Mouse (Mus musculus): ENCODE data around the gene Rasgrf2.

Rasgrf2 gene

DNA sequence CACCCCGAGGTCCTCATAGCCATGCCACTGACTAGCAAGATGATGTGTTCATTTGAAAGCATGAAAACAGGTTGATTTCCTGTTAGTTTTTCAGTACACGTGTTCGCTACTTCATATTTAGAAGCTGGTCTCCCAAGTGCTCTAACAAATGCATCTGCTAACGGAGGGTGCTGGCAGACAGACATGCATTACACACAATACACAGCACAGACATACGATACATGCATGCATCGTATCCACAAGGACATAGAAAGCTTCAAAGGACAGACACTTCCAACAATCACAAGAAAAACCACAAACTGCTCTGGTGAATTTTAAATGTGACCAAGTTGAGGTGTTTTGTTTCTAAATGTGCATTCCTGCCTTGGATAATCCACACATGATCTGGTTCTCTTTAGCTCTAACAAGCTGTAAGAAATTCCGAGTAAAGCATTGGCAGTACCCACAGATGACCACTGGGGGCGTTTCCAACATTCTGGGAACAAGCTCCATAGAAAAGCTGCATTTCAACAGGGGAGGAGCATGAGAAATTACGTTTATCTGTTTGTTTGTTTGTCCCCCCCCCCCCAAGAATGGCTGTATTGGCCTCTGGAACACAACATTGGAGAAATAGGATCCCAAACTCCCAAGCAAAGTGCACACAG, 249.5 kb downstream of the Rasgrf2 start:
- peak; percentile 85 to 87 for DNase-seq (ENCODE audit: low spot score in 2 of 2)

DNA sequence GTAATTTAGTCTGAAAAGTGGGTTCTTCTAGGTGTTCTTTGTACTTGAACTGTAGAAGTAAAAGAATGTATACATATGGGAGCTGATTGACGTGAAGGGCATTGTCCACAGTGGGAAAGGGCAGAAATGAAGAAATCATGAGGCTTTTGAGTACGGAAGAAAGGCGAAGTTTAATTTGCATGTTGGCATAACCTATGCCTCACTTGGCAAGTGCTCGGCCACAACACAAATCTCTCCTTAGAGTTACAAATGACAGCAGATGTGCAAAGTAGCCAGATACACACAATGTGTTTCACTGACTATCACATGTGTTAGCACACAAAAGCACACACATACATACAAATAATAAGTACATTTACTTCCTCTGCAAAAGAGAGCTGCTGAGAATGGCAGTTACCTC, 251.2 kb downstream of the Rasgrf2 start:
- no peak for DNase-seq (ENCODE audit: low spot score in 2 of 2)

DNA sequence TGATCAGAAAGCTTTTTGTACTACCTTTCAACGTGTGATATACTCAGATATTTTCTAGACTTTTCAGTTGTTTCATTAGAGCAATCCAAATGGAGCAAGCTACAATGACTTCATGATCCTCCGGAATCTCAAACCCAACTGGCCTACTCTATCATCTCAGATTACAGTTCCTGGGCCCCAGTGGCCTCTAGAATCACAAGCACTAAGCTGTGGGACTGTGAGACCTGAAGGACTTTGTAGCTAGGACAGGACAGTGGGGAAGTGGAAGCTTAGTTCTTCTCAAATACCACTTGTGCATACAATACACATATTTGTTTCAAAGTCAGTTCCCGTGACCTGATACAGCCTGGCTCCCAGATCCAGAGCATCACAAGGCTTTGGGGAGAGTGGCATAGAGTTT, 253.5 kb downstream of the Rasgrf2 start:
- DNase-seq (ENCODE audit: low spot score in 2 of 2), result no peak

DNA sequence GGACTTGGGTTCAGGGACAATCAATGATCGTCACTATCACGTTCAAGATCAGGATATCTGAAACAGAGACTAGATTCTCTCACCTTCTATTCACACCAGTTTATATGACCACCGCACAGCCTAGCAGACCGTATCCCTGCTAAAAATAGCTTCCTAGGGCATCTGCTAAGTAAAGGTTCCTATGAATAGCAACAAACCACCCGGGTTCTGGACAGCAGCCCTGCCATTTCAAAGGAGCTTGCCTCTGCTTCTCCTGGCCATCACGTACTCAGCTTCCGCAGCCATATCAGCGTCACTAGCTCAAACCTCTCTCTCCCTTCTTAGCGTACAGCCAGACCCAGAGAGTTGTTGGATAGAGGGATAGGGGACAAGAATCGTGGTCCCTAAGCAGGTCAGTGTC, 254.1 kb downstream of the Rasgrf2 start:
- no peak for DNase-seq (ENCODE audit: low spot score in 2 of 2)

DNA sequence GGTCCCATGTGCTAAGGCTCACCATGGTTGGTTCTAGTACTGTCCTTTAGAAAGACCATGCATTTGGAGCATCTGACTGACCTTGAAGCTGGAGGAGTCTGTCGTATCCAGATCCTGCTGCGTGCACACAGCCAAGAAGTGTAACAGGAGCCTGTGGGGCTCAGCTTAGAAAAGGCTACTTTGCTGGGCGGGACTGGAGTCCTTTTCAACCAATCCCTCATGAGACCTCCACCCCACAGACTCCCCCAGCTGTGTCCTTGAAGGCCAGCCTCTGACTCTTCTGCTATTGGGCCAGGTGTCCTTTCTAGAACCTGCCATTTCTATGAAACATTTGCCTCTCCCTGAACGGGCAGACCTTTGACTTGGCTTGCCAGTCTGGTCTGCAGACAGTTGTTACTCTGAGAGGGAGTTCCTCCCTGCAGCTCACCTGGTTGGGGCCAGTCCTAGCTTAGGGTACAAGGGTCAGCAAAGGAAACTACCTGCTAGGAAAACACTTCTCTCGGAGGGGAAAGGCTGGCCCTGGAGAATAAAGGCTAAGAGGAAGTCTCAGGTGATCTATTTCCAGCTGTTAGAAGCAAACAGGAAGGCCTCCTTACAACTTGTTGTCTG, 254.6 kb downstream of the Rasgrf2 start, which contains the start of gene Ckmt2:
TSS of gene Ckmt2 (minus strand) at position 145 of the 609 bp plus-strand sequence.
- DNase-seq (ENCODE audit: low spot score in 2 of 2), result no peak

DNA sequence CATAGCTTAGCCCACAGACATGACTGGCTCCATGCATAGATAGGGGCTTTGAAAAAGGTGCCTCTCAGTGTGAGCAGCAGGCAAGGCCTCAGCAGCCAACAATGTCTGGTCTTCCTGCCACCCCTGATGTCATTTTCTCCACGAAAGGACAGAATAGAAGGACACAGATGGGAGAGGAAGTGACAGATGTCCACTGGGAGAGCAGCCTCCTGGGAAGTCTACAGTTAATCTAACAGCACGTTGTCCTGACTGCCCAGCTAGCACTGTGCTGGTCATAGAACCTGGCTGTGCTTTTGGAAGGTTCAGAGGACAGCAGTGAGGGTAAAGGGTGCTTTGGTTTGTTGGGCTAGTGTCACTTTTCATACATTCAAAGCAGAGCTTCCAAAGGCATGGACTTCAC, 255.9 kb downstream of the Rasgrf2 start:
- DNase-seq (ENCODE audit: low spot score in 2 of 2), result no peak

DNA sequence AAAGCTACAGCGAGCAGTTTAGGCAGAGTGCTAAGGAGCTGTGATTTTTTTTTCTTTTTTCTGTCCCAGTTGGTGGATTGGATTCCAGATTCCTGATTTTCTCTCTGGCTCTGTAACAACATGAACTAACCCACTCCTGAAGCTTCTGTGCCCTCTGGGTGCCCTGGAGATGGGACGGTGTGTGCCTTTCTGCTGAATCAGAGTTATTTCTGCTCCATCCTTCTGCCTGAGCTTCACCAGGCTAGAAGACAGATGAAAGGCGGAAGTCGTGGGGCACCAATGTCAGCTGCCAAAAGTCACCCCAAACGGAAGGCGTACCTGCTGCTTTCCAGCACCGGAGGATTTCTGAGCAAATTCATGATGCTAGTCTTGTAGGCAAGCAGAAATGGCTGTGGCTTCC, 256.9 kb downstream of the Rasgrf2 start:
- DNase-seq (ENCODE audit: low spot score in 2 of 2), result no peak

DNA sequence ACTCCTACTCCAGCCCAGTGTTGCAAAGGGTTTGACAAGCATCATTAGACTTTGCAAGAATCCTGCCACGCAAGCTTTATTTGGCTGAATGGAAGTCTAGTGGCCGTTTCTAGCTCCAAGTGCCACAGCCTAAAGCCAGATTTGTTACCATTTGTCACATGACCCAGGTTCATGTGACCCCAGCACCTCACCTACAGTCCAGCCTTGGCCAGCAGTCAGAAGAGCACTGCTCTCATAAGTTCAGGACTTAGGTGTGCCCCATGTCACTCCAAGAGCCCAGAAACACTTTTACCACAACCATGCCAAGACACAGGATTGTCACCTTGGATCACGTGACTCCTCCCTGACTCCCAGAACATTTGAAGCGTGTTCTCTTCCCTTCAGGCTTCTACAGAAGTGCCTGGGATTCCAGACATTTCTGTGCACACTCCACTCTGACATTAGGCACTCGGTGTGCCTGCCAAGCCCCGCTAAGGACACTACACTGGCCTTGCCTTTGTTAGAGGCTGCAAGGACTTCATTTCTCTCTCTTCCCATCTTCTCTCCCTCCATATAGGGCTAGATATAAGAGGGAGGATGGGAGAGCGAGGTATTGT, 257.6 kb downstream of the Rasgrf2 start:
- DNase-seq (ENCODE audit: low spot score in 2 of 2), result no peak

DNA sequence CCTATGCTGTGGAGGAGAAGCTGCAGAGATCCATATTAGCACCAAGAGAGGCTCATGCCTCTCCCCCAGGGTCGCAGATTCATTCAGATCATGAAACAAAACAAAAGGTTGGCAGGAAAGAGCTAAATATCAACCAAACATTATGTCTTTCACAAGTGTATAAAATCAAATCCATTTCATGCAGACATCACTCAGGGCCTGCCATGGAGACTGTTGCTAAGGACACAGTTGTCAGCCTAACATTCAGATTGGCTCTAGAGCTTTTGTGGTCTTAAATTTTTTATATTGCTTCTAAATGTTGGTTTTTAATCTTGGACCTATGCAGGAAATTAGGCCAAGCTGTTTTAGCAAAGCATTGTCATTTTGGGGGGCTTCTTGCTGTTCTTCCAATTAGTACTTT, 262.9 kb downstream of the Rasgrf2 start:
- DNase-seq (ENCODE audit: low spot score in 2 of 2), result no peak

DNA sequence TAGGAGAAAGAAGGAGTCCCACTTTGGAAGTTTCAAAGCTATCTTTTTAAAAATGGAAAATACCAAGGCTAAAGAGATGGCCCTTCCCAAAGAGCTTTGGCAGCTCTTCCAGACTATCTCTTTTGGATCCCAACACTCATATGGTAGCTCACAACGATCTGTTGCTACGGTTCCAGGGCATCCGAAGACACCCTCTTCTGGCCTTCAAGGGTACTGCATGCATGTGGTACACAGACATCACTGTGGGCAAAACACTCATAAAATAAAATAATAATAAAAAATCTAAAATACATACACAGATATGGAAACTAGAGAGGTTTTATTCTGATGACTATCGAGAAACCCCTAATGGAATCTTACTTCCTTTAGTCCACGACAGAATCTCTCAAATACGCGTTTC, 272.6 kb downstream of the Rasgrf2 start:
- DNase-seq (ENCODE audit: low spot score in 2 of 2), result no peak

DNA sequence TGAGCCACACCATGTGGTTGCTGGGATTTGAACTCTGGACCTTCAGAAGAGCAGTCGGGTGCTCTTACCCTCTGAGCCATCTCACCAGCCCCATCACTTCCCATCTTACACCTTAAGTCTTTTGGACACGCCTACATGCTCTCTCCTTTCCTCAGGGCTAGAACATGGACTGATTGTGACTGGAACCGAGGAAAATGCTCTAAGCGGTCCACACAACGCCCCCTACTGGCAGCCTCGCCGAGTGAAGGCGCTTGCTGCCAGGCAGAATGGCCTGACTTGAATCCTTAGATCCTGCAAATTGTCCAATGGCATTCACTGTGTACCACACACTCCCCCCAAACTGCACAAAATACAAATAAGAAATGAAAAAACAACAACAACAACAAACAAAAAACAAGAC, 274.0 kb downstream of the Rasgrf2 start:
- DNase-seq (ENCODE audit: low spot score in 2 of 2), result no peak

DNA sequence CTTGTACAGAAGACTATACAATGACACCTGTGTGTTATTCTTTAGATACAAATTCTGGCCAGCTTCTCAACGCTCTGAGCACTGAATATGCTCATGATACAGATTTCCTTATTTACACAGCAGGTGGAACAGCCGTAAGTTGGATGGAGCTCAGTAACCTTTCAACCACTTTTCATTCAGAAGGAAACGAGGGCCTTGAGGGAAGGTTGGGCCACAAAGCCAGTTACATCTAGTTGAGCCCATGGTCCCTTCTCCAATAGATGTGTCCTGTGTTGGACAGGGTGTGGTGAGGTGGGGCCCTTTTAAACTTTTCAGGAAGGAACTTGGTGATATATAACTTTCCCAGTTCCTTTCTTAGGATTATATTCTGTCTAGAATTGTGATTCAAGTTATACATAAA, 277.0 kb downstream of the Rasgrf2 start:
- DNase-seq (ENCODE audit: low spot score in 2 of 2), result no peak
